Mouse (Mus musculus): ENCODE data around the gene Cox7a2.
A peak's percentile ranks its signal among the peaks of the same experiment; 100 is the strongest.

Gene Cox7a2

GRCm38 (mm10) chr9:79759385-79760005, at the start of gene Cox7a2:
TSS of gene Cox7a2 (minus strand) at chr9:79759878.
- DNase-seq = peak; percentile 98

- no peak for DNase-seq
These were observed 49.7 kb upstream of the Cox7a2 start for GRCm38 (mm10) chr9:79809411-79809810.

GRCm38 (mm10) chr9:79807178-79807577, 47.5 kb upstream of the Cox7a2 start:
- DNase-seq = no peak

GRCm38 (mm10) chr9:79806317-79807075, 46.8 kb upstream of the Cox7a2 start:
- DNase-seq = no peak

GRCm38 (mm10) chr9:79805426-79805825, 45.7 kb upstream of the Cox7a2 start:
- DNase-seq = no peak

GRCm38 (mm10) chr9:79796461-79797135, 36.9 kb upstream of the Cox7a2 start:
- DNase-seq = no peak

- no peak for DNase-seq
These were observed 35.4 kb upstream of the Cox7a2 start for GRCm38 (mm10) chr9:79795076-79795475.

GRCm38 (mm10) chr9:79792841-79793835, 33.5 kb upstream of the Cox7a2 start, which contains the start of gene Tmem30a:
TSS of gene Tmem30a (minus strand) at chr9:79793507.
- DNase-seq = peak; percentile 95

- DNase-seq = no peak
These were observed 26.1 kb upstream of the Cox7a2 start for GRCm38 (mm10) chr9:79785794-79786085.

GRCm38 (mm10) chr9:79784934-79785793, 25.5 kb upstream of the Cox7a2 start:
- no peak for DNase-seq

- no peak for DNase-seq
These were observed 24.8 kb upstream of the Cox7a2 start for GRCm38 (mm10) chr9:79784439-79784838.

- DNase-seq = no peak
These were observed 19.7 kb upstream of the Cox7a2 start for GRCm38 (mm10) chr9:79779354-79779753.

- no peak for DNase-seq
These were observed 7.4 kb upstream of the Cox7a2 start for GRCm38 (mm10) chr9:79766991-79767545.

GRCm38 (mm10) chr9:79765329-79765728, 5.7 kb upstream of the Cox7a2 start:
- no peak for DNase-seq

GRCm38 (mm10) chr9:79762519-79762918, 2.8 kb upstream of the Cox7a2 start:
- no peak for DNase-seq

- DNase-seq = peak; percentile 15
These were observed 398 bp upstream of the Cox7a2 start for GRCm38 (mm10) chr9:79760076-79760475.

- DNase-seq = no peak
These were observed 4.4 kb downstream of the Cox7a2 start for GRCm38 (mm10) chr9:79755311-79755710.

GRCm38 (mm10) chr9:79751846-79752245, 7.8 kb downstream of the Cox7a2 start:
- no peak for DNase-seq

- no peak for DNase-seq
These were observed 9.0 kb downstream of the Cox7a2 start for GRCm38 (mm10) chr9:79750709-79751108.

- DNase-seq = no peak
These were observed 14.6 kb downstream of the Cox7a2 start for GRCm38 (mm10) chr9:79745036-79745435.

- no peak for DNase-seq
These were observed 24.1 kb downstream of the Cox7a2 start for GRCm38 (mm10) chr9:79735608-79736007.
